Mouse (Mus musculus) liver, embryonic 16.5 days (tissue): Measurements from ENCODE around the gene Nt5c1a. TPM values are rescaled to one million over a fixed set of nuclear protein-coding genes. Genes with fewer than 3 reads are reported as not detected.

Experiments
- ATAC-seq: fragments of 200-750 bp; cut with Nextera tagmentation; 2 replicates; pipeline ENCODE4 v1.8.0; 2017; ENCODE audit warnings: low read depth, mild to moderate bottlenecking, moderate number of reproducible peaks, moderate library complexity
- H3K27ac ChIP-seq: fragments of 300-500 bp; sonication (generic); 2 replicates; pipeline ENCODE4 v1.5.1; 2014; ENCODE audit warnings: mild to moderate bottlenecking, low read length
- H3K27me3 ChIP-seq: fragments of 300-500 bp; sonication (generic); 2 replicates; pipeline ENCODE4 v1.6.1; 2014; ENCODE audit warnings: low read depth, low read length, mixed read lengths; ENCODE audit not compliant: control insufficient read depth, insufficient read depth
- H3K36me3 ChIP-seq: fragments of 300-500 bp; sonication (generic); 2 replicates; pipeline ENCODE4 v1.6.1; 2014; ENCODE audit warnings: mild to moderate bottlenecking; ENCODE audit not compliant: control insufficient read depth, insufficient read depth
- H3K4me1 ChIP-seq: fragments of 300-500 bp; sonication (generic); 2 replicates; pipeline ENCODE4 v1.6.1; 2014; ENCODE audit warnings: low read depth, low read length, mixed read lengths; ENCODE audit not compliant: control insufficient read depth
- H3K4me2 ChIP-seq: fragments of 300-500 bp; sonication (generic); 2 replicates; pipeline ENCODE4 v1.6.1; 2014; ENCODE audit warnings: low read depth, low read length, mixed read lengths
- H3K4me3 ChIP-seq: fragments of 300-500 bp; sonication (generic); 2 replicates; pipeline ENCODE4 v1.5.1; 2014; ENCODE audit warnings: low read depth, mild to moderate bottlenecking, low read length
- H3K9ac ChIP-seq: fragments of 300-500 bp; sonication (generic); 2 replicates; pipeline ENCODE4 v1.6.1; 2014; ENCODE audit warnings: low read depth, low read length
- H3K9me3 ChIP-seq: fragments of 300-500 bp; sonication (generic); replicated peaks from 2 replicates; pipeline ENCODE4 v1.6.1; 2016; ENCODE audit warnings: low read length; ENCODE audit not compliant: control insufficient read depth
- WGBS: fragments of 180-500 bp; shearing (Covaris S2); extraction: QIAGEN DNeasy Blood & Tissue Kit; methylation state at CpG from one replicate; pipeline ENCODE4 v1.1.7; 2014; ENCODE audit not compliant: insufficient replicate concordance; 5-methylcytosine and 5-hydroxymethylcytosine counted together
- polyA plus RNA-seq: library from polyadenylated mRNA; unstranded; fragments of >200 nt; fragmentation: Nextera tagmentation; extraction: Ambion mirVana; gene quantifications from 2 replicates; pipeline ENCODE4 v1.2.1, GENCODE M21; 2015

Gene Nt5c1a
- polyA plus RNA-seq, 1 experiment from 2014 or later, result not detected

- 18% methylated on average over 8 of the region's 8 CpGs for WGBS
- Histone ChIP-seq H3K4me3 (no peak overlapping the region), H3K4me1 (no peaks in the 10 kb centered on the region; the same call in 1 of the 2 replicates), H3K36me3 (no peaks in the 10 kb centered on the region), H3K9me3 (no peaks in the 10 kb centered on the region), H3K9ac (no peak overlapping the region), H3K27me3 (peaks cover 32% of the 10 kb centered on the region), H3K4me2 (no peak overlapping the region), H3K27ac (no peak overlapping the region)
- ATAC-seq, result no peak
Observed at GRCm38 (mm10) chr4:123202094-123202420, 753 bp downstream of the Nt5c1a start.

- Histone ChIP-seq H3K9ac (no peak overlapping the region), H3K4me2 (no peak overlapping the region), H3K36me3 (no peaks in the 10 kb centered on the region), H3K9me3 (no peaks in the 10 kb centered on the region), H3K4me1 (no peaks in the 10 kb centered on the region), H3K27ac (no peak overlapping the region), H3K4me3 (no peak overlapping the region), H3K27me3 (peaks cover 7% of the 10 kb centered on the region)
- 27% methylated on average over 5 of the region's 5 CpGs for WGBS
- ATAC-seq, result no peak
Observed at GRCm38 (mm10) chr4:123207337-123207736, 6.0 kb downstream of the Nt5c1a start.

DNA sequence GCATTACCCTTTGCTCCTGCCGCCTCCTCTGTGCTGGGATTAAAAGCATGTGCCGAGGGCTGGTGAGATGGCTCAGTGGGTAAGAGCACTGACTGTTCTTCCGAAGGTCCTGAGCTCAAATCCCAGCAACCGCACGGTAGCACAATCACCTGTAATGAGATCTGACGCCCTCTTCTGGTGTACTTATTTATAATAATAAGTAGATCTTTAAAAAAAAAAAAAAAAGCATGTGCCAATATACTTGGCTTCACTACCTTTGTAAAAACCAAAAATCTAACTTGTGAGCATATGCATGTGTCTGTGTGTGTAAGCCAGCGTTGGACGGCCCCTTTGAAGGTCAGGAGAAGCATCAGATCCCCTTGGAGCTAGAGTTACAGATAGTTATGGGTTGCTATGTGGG, 9.7 kb downstream of the Nt5c1a start:
- ATAC-seq, result no peak
- H3K27me3 ChIP-seq, result no peaks in the 10 kb centered on the region
- 49% methylated on average over 8 of the region's 8 CpGs for WGBS

DNA sequence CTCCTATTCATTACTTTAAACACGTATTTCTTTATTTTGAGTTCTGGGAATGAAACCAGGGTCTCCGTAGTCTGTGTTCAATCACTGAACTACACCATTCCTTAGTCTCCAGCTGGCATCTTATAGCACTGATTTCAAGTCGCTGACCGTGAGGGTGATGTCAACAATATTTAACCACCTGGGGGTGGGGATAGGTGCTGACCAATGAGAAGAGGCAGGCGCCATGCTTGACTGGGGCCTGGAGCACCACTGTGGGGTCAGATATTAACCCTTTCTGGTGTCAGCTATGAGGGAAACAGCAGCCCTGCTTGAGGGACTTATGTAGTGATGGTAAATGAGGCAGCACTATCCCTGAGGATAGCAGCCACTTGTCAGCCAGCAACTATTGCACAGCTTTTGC, 10.1 kb downstream of the Nt5c1a start:
- no peaks in the 10 kb centered on the region for H3K27me3 ChIP-seq

More for the DNA sequence above, 9.7 kb downstream of the Nt5c1a start:
- H3K9me3 ChIP-seq, result no peaks in the 10 kb centered on the region
- no peak overlapping the region for H3K27ac ChIP-seq
- no peaks in the 10 kb centered on the region for H3K4me1 ChIP-seq
- H3K36me3 ChIP-seq, result no peaks in the 10 kb centered on the region
- no peak overlapping the region for H3K9ac ChIP-seq
- no peak overlapping the region for H3K4me2 ChIP-seq
- H3K4me3 ChIP-seq, result no peak overlapping the region

DNA sequence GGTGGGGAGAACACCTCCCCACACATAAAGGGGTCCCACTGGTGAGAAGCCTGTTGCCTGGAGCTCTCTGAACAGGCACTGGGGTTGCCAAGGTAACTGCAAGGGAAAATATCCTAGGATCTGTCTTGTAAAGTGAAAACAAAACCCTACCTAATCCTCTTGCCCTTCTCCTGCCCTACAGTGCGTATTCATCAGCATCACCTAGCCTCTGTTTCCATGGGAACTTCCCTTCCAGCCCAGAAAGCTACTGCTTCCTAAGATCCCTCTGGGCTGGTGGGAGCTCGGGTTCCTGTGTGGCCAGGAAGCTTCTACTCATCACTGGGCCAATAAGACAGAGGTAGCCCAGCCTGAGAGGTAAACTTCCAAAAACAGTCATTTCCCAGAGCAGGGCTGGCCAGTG, 11.0 kb downstream of the Nt5c1a start:
- Histone ChIP-seq H3K27me3 (no peaks in the 10 kb centered on the region), H3K4me1 (no peaks in the 10 kb centered on the region), H3K4me3 (no peak overlapping the region), H3K4me2 (no peak overlapping the region), H3K9ac (no peak overlapping the region), H3K36me3 (no peaks in the 10 kb centered on the region), H3K9me3 (no peaks in the 10 kb centered on the region), H3K27ac (no peak overlapping the region)
- ATAC-seq, result no peak
- 45% methylated on average over 2 of the region's 2 CpGs for WGBS

More for the DNA sequence above, 10.1 kb downstream of the Nt5c1a start:
- no peak overlapping the region for H3K4me3 ChIP-seq
- H3K4me2 ChIP-seq, result no peak overlapping the region
- H3K36me3 ChIP-seq, result no peaks in the 10 kb centered on the region
- H3K27ac ChIP-seq, result no peak overlapping the region
- no peaks in the 10 kb centered on the region for H3K9me3 ChIP-seq
- no peak overlapping the region for H3K9ac ChIP-seq
- WGBS, result 42% methylated on average over 5 of the region's 5 CpGs
- ATAC-seq, result no peak
- no peaks in the 10 kb centered on the region for H3K4me1 ChIP-seq

DNA sequence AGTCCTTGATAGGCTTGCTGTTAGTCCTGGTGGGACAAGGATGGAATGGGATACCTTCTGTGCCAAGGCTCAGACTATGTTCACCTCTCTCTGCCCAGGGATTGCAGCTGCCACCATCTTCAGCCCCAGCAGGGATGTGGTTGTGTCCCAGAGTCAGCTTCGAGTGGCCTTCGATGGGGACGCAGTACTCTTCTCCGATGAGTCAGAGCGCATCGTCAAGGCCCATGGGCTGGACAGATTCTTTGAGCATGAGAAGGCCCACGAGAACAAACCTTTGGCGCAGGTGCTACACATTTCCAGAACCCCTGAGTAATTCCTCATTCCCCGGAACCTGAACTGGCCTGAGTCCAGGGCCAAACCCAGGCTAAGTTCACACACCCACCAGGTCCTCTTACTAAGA, 12.7 kb downstream of the Nt5c1a start:
- no peak overlapping the region for H3K4me3 ChIP-seq
- no peak for ATAC-seq
- H3K4me2 ChIP-seq, result no peak overlapping the region
- 83% methylated on average over 9 of the region's 9 CpGs for WGBS
- H3K36me3 ChIP-seq, result no peaks in the 10 kb centered on the region
- H3K27me3 ChIP-seq, result no peaks in the 10 kb centered on the region
- H3K4me1 ChIP-seq, result no peaks in the 10 kb centered on the region
- no peak overlapping the region for H3K9ac ChIP-seq
- H3K27ac ChIP-seq, result no peak overlapping the region
- no peaks in the 10 kb centered on the region for H3K9me3 ChIP-seq

GRCm38 (mm10) chr4:123215367-123215766, 14.1 kb downstream of the Nt5c1a start:
- H3K9me3 ChIP-seq, result no peaks in the 10 kb centered on the region
- WGBS, result 28% methylated on average over 1 of the region's 1 CpGs
- no peaks in the 10 kb centered on the region for H3K4me1 ChIP-seq
- no peak overlapping the region for H3K4me3 ChIP-seq
- H3K9ac ChIP-seq, result no peak overlapping the region
- H3K27ac ChIP-seq, result no peak overlapping the region
- H3K4me2 ChIP-seq, result no peak overlapping the region
- no peak for ATAC-seq
- no peaks in the 10 kb centered on the region for H3K36me3 ChIP-seq
- H3K27me3 ChIP-seq, result no peaks in the 10 kb centered on the region

GRCm38 (mm10) chr4:123216782-123217181, 15.5 kb downstream of the Nt5c1a start:
- H3K9me3 ChIP-seq, result no peaks in the 10 kb centered on the region
- H3K36me3 ChIP-seq, result no peaks in the 10 kb centered on the region
- H3K4me1 ChIP-seq, result no peaks in the 10 kb centered on the region
- WGBS, result 4% methylated on average over 1 of the region's 1 CpGs
- H3K27me3 ChIP-seq, result no peaks in the 10 kb centered on the region
- H3K27ac ChIP-seq, result no peak overlapping the region
- no peak overlapping the region for H3K9ac ChIP-seq
- ATAC-seq, result no peak
- no peak overlapping the region for H3K4me3 ChIP-seq
- no peak overlapping the region for H3K4me2 ChIP-seq

DNA sequence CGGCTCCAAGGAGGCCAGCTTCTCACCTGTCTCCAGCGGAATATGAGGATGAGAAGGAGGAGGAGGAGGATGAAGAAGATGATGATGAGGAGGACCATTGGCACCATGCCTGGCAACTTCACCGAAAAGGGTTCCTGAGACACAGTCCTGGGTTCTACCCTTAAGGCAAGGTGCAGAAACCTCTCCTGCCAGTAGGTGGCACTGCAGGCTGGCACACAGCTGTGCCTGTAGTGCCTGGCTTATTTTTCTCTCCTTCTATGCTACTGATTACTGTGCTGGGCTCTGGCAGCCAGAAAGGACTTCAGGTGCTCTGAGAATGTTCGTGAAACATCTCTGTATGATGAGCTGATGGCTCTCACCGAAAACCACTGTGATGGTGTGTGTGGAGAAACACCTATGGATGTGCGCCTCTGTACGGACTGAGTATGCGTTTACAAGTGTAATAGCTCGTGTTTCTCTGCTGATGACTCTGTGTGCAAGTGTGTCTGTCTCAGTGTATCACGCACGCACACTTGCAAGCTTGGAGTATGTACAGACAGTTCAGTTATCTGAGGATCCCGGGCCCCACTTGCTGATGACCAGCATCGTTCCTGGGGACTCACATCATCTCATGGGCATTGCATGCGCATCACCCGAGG, 18.5 kb downstream of the Nt5c1a start:
- Histone ChIP-seq H3K4me1 (no peaks in the 10 kb centered on the region), H3K9ac (no peak overlapping the region), H3K9me3 (no peaks in the 10 kb centered on the region), H3K4me3 (no peak overlapping the region), H3K27ac (no peak overlapping the region), H3K4me2 (no peak overlapping the region), H3K27me3 (no peaks in the 10 kb centered on the region), H3K36me3 (no peaks in the 10 kb centered on the region)
- 57% methylated on average over 15 of the region's 15 CpGs for WGBS
- ATAC-seq, result peak; percentile 47; the same call in 1 of the 2 replicates
